Mouse (Mus musculus) monocyte, adult 2 months (primary cell): Measurements from ENCODE around the gene Tspan31.

Experiments used
- DNase-seq, 2 experiments: peaks; one replicate each; pipeline ENCODE4 v3.0.0; 2022; ENCODE audit warnings: low spot score in 2 of 2, low read depth in 1 of 2

The Tspan31 gene

DNA sequence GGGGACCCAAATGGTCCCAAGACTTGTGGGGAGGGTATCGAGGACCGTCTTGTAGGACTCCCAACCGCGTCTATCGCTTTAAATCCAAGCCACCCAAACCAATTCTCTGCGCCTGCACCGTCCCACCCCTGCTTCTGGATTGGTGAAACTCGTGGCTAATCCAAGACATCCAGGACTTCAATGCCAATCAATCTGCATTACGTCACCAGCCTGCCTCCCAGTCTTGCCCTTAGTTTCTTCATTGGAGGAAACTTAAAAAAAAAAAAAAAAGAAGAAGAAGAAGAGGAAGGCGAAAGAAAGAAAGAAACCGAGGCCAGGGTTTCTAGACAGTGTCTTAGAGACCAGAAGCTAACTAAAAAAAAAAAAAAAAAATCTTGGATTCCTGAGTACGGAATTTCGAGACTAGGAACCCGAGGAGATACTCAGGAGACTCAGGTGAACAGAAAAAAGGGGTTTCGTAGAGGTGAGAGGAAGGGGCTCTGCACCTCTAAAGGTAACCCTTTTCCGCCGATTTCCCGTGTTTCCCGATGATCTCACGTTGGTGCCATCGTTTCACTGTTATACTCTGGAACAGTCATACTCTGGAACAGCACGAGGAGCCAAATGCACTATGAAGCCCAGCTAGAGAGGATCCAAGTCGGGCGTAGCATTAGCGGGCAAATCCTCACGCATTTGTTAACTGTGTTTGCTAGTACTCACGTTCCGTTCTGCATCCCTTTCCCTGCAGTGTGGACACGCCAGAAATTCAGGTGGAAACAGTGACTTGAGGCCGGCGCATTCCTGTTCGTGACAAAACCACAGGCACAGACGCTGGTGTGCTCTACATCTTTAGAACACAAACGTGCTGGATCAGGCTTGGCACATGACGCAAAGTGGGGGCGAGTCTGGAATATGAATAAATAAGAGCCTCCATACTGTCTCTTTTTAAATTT is at the start of gene Tspan31:
Tspan31 (minus strand) TSS at position 75 of the 932 bp plus-strand sequence.
- DNase-seq: peak; percentile 59 to 68

- no peak for DNase-seq
Measured at GRCm38 (mm10) chr10:127119229-127119628, 49.2 kb upstream of the Tspan31 start.

DNA sequence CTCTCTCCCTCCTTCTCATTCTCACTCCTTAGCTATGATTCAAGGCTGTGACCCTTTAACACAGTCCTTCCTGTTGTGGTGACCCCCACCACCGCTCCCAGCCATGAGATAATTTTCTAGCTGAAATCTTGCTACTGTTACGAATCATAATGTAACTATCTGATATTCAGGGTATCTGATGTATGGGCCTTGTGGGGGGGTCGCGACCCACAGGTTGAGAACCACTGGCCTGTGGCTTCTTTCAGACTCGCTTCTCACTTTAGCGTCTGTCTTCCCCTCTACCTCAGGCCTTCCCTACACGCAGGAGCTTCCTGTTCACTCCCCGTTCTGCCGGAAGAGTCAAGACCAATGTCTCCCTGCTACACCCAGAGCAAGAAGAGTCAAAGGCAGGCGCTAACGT is 48.4 kb upstream of the Tspan31 start:
- no peak for DNase-seq

GRCm38 (mm10) chr10:127115068-127115467 is 45.0 kb upstream of the Tspan31 start:
- no peak for DNase-seq

DNA sequence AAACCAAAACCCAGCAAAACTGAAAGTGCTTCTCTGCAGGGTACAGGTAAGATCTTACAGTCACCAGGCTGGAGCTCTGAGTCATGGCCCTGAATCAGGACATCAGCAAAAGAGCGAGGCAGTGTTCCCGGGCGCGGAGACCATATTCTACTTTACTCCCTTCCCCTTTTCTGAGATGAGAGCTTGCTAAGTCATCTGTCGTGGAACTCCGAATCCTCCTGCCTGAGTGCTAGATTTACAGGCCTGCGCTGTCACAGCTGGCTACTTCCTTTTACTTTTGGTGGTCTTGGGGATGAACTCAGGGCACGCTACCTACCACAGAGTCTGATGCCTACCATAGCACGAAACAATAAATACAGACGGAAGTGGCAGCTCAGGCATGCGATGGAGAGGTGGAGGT is 44.3 kb upstream of the Tspan31 start:
- DNase-seq: no peak

GRCm38 (mm10) chr10:127111001-127111887 is 41.2 kb upstream of the Tspan31 start:
- DNase-seq: no peak

- DNase-seq: no peak
Measured at GRCm38 (mm10) chr10:127108262-127108583, 38.2 kb upstream of the Tspan31 start.

- no peak for DNase-seq
Measured at GRCm38 (mm10) chr10:127107563-127108261, 37.6 kb upstream of the Tspan31 start.

DNA sequence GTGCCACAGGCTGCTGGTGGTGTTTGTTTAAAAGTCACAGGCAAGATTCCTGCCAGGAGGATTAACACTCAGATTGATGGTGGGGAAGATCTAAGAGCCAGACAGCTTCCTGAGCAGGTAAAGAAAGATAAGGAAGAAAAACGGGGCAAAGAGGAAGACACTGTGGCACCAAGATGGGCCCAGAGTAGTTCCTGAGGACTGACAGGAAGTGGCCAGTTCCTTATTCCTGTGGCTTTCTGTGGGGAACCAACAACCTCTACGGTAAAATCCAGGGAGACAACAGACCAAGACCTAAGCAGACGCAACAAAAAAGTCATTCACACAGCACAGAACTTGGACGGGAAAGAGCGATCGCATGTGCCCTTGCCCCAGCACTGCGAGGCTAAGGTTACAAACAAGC is 33.6 kb upstream of the Tspan31 start:
- no peak for DNase-seq

GRCm38 (mm10) chr10:127101151-127101550 is 31.1 kb upstream of the Tspan31 start:
- DNase-seq: no peak

DNA sequence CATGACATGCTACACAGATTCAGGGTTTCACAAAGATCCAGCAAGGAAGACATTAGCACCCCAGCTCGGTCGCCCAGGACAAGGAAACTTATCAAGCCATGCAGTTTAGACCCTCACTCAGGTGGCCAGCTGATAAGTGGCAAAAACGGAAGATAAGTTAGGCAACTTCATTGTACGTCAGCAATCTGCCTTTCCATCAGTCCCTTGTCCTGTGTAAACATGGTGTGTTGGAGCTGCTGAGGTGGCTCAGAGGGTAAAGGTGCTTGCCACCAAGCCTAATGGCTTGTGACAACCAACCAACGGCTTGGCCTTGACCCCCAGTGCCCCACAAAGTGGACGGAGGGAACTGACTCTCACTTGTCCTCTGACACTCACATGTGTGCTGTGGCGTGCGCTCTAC is 30.4 kb upstream of the Tspan31 start:
- no peak for DNase-seq

- DNase-seq: no peak
Measured at GRCm38 (mm10) chr10:127099868-127100267, 29.8 kb upstream of the Tspan31 start.

GRCm38 (mm10) chr10:127099191-127099590 is 29.1 kb upstream of the Tspan31 start:
- no peak for DNase-seq

DNA sequence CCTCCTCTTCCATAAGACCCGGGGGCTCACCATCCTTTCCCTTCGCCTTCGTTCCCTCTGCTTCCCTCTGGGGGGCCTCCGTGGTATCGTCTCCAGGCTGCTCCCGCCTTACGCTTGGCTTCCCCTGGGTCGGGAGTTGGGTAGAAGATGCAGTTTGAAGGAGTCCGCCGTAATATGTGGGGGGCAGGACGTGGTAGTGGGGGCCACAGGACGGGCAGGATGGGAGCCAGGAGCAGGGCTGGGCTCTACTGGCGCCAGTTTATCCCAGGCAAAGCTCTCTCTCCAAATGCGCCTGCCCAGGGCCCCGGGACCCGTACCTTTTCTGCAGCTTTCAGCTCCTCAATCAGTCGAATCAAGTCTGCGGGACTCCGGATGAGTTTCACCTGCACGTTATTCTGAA is 28.4 kb upstream of the Tspan31 start:
- DNase-seq: no peak

DNA sequence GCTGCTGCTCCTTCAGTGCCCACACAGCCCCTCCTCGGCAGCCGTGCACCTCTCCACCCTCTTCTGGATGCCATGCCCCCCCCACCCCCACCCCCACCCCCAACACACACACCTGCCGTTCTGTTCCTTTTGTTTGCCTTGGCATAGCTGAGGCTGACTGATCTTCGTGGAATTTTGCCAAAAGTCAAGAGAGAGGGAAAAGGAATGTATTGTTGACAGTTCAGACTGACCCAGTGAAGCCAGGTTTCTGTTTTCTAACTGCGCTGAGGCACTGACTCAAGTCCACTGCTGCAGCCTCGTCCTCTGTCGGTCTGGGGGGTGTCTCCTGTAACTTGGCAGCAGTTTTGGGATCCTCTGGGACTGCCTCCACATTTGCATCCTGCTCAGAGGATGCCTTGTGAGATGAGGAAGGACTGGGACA is 24.3 kb upstream of the Tspan31 start:
- DNase-seq: no peak

GRCm38 (mm10) chr10:127092742-127093141 is 22.7 kb upstream of the Tspan31 start:
- DNase-seq: no peak

DNA sequence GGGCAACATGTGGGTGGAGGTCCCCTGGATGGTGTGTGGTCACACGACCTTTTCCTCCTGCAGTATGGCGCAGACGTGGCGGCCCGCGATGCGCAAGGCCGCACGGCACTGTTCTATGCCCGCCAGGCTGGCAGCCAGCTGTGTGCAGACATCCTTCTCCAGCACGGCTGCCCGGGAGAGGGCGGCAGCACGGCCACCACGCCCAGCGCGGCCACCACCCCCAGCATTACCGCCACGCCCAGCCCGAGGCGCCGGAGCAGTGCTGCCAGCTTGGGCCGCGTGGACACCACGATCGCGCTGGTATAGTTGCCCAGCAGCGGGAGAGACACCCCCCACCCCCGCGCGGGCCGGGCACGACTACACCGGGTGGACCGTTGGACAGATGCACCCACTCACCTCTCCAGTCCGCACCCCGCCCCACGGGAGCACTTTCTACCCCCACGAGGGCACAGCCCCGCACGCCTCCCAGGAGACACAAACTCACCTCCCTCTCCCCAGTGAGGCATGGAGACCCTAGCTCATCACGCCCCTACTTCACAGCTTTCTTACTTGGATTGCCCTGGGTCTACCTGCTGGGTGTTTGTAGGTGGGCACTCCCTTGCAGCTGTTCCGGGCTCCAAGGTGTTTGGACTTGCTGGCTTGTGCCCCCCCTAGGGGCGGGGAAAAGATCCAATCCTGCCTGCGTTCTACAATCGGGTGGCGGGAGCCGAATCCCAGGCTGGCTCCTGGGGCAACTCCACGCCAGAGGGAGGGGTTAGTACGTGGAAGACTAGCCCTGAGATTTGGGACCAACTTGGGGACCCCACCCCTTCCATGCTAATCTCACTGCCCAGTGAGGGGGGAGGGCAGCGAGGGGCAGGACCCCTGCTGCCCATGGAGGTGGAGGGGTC is 21.7 kb upstream of the Tspan31 start:
- DNase-seq: no peak

DNA sequence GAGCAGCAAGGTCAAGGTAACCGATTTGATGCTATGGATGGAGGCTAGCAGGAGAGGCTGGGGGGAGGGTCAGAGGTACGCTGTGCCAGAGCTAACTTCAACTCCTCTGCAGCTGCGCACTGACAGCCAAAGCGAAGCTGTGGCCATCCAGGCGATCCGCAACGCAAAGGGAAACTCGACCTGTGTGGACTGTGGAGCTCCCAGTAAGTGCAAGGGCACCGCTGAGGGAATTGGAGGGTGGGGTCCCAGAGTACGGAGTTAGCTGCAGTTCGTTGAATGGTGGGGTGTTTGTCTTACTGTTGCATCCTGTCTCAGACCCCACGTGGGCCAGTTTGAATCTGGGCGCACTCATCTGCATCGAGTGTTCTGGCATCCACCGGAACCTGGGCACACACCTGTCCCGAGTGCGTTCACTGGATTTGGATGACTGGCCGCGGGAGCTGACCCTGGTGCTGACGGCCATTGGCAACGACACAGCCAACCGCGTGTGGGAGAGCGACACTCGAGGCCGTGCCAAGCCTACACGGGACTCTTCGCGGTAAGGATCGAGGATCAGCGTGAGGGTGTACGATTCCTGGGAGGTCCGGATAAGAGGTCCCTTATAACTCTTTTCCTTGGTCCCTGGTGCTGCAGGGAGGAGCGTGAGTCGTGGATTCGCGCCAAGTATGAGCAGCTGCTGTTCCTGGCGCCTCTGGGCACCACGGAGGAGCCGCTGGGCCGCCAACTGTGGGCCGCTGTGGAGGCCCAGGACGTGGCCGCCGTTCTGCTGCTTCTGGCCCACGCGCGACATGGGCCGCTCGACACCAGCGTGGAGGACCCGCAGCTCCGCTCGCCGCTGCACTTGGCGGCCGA is 20.7 kb upstream of the Tspan31 start:
- no peak for DNase-seq

GRCm38 (mm10) chr10:127085633-127086032 is 15.6 kb upstream of the Tspan31 start:
- no peak for DNase-seq

GRCm38 (mm10) chr10:127085052-127085451 is 15.0 kb upstream of the Tspan31 start:
- DNase-seq: no peak
